Mouse (Mus musculus) embryonic stem cell, embryonic (primary cell): ENCODE data around the gene Sytl1.

ENCODE experiments used
- CTCF ChIA-PET, 4 experiments: fragments of 300-600 bp in 2 of 4; fragments of 350-600 bp in 2 of 4; sonication (Branson Sonifier 250); formaldehyde crosslinking; loops; one replicate each; lab custom pipeline; 2022; ENCODE audit warnings: inconsistent platforms in 2 of 4; lab: Charles Lee
- POLR2A ChIA-PET, 4 experiments: fragments of 300-600 bp in 2 of 4; fragments of 350-600 bp in 2 of 4; sonication (Branson Sonifier 250); formaldehyde crosslinking; loops; one replicate each; lab custom pipeline; 2022; ENCODE audit warnings: antibody characterized with exemption in 4 of 4, inconsistent platforms in 1 of 4; lab: Charles Lee

Sytl1 gene

GRCm38 (mm10) chr4:133292405-133292804 is 29.5 kb upstream of the Sytl1 start:
- POLR2A ChIA-PET: interaction anchor here in 3 of 4 experiments (0.5 to 3.6 kb wide), 28 partner anchors 7 to 496 kb away, joined by 3 to 19 read pairs (median 5); partner anchors contain the start of genes Tmem222 (in 2 of the 3), Wdtc1 (in 2 of the 3), Gpr3 (in 1 of the 3) and Slc9a1 (in 1 of the 3)
- CTCF ChIA-PET: interaction anchor here (0.6 to 2.9 kb wide), 20 partner anchors 9 to 473 kb away, joined by 3 to 17 read pairs (median 6); partner anchors contain the start of gene Tmem222 (in 1 of the 4)

- ChIA-PET POLR2A (interaction anchor here in 2 of 4 experiments (0.5 to 3.6 kb wide), 4 partner anchors 9 to 170 kb away, joined by 3 to 19 read pairs (median 4); no protein-coding TSS in a partner anchor), CTCF (interaction anchor here in 2 of 4 experiments (0.6 to 2.8 kb wide), 4 partner anchors 11 to 279 kb away, joined by 3 to 17 read pairs (median 4); no protein-coding TSS in a partner anchor)
Measured at GRCm38 (mm10) chr4:133291255-133291654, 28.3 kb upstream of the Sytl1 start.

GRCm38 (mm10) chr4:133286476-133287077 is 23.7 kb upstream of the Sytl1 start:
- POLR2A ChIA-PET: interaction anchor here (0.6 to 2.6 kb wide), 24 partner anchors 9 to 307 kb away, joined by 3 to 15 read pairs (median 4); partner anchors contain the start of genes Tmem222 (in 3 of the 4) and Wdtc1 (in 1 of the 4)
- CTCF ChIA-PET: interaction anchor here in 3 of 4 experiments (0.5 to 3.5 kb wide), 12 partner anchors 11 to 341 kb away, joined by 3 to 13 read pairs (median 5); no protein-coding TSS in a partner anchor

- ChIA-PET POLR2A (interaction anchor here (0.6 to 2.6 kb wide), 22 partner anchors 9 to 306 kb away, joined by 3 to 15 read pairs (median 4); partner anchors contain the start of genes Tmem222 (in 3 of the 4) and Wdtc1 (in 1 of the 4)), CTCF (interaction anchor here (0.5 to 3.5 kb wide), 16 partner anchors 9 to 500 kb away, joined by 3 to 13 read pairs (median 5); no protein-coding TSS in a partner anchor)
Measured at GRCm38 (mm10) chr4:133285950-133286349, 23.0 kb upstream of the Sytl1 start.

- ChIA-PET POLR2A (interaction anchor here in 3 of 4 experiments (0.5 to 2.6 kb wide), 19 partner anchors 8 to 264 kb away, joined by 3 to 15 read pairs (median 4); partner anchors contain the start of genes Tmem222 (in 2 of the 3) and Wdtc1 (in 2 of the 3)), CTCF (interaction anchor here in 3 of 4 experiments (0.5 to 3.5 kb wide), 12 partner anchors 9 to 340 kb away, joined by 3 to 13 read pairs (median 6); partner anchors contain the start of gene Slc9a1 (in 1 of the 3))
Measured at GRCm38 (mm10) chr4:133285299-133285698, 22.4 kb upstream of the Sytl1 start.

GRCm38 (mm10) chr4:133282656-133283055 is 19.7 kb upstream of the Sytl1 start:
- POLR2A ChIA-PET: interaction anchor here (0.6 to 3.4 kb wide), 21 partner anchors 10 to 263 kb away, joined by 3 to 19 read pairs (median 4); partner anchors contain the start of genes Nudc (in 1 of the 4), Tent5b (in 1 of the 4) and Wdtc1 (in 1 of the 4)
- CTCF ChIA-PET: interaction anchor here (0.6 to 3.5 kb wide), 17 partner anchors 10 to 337 kb away, joined by 3 to 21 read pairs (median 3); partner anchors contain the start of gene Slc9a1 (in 1 of the 4)

- ChIA-PET CTCF (interaction anchor here (0.6 to 3.5 kb wide), 21 partner anchors 11 to 1465 kb away, joined by 3 to 21 read pairs (median 3); partner anchors contain the start of gene Slc9a1 (in 1 of the 4)), POLR2A (interaction anchor here (0.6 to 3.4 kb wide), 28 partner anchors 9 to 529 kb away, joined by 3 to 19 read pairs (median 4); partner anchors contain the start of genes Nr0b2 (in 1 of the 4), Nudc (in 1 of the 4), Sytl1 (in 1 of the 4) and Tent5b (in 1 of the 4))
Measured at GRCm38 (mm10) chr4:133281951-133282481, 19.1 kb upstream of the Sytl1 start.

GRCm38 (mm10) chr4:133281513-133281912 is 18.6 kb upstream of the Sytl1 start:
- CTCF ChIA-PET: interaction anchor here (0.7 to 3.5 kb wide), 12 partner anchors 12 to 1465 kb away, joined by 3 to 21 read pairs (median 4); no protein-coding TSS in a partner anchor

GRCm38 (mm10) chr4:133278482-133278881 is 15.6 kb upstream of the Sytl1 start:
- ChIA-PET CTCF (interaction anchor here in 2 of 4 experiments (0.6 kb wide), 2 partner anchors 333 to 338 kb away, joined by 3 read pairs; no protein-coding TSS in a partner anchor), POLR2A (interaction anchor here in 3 of 4 experiments (0.6 to 2.1 kb wide), 5 partner anchors 14 to 75 kb away, joined by 3 to 7 read pairs (median 4); partner anchors contain the start of gene Wdtc1 (in 1 of the 3))

More at GRCm38 (mm10) chr4:133281513-133281912, 18.6 kb upstream of the Sytl1 start:
- POLR2A ChIA-PET: interaction anchor here in 3 of 4 experiments (0.7 to 3.4 kb wide), 13 partner anchors 11 to 272 kb away, joined by 3 to 19 read pairs (median 4); partner anchors contain the start of genes Nr0b2 (in 1 of the 3), Nudc (in 1 of the 3) and Sytl1 (in 1 of the 3)

- ChIA-PET CTCF (interaction anchor here (0.6 to 2.3 kb wide), 10 partner anchors 11 to 338 kb away, joined by 3 to 9 read pairs (median 3); no protein-coding TSS in a partner anchor), POLR2A (interaction anchor here in 3 of 4 experiments (0.6 to 4.3 kb wide), 38 partner anchors 8 to 337 kb away, joined by 3 to 29 read pairs (median 4); partner anchors contain the start of genes Sytl1 (in 2 of the 3), Wdtc1 (in 2 of the 3) and Slc9a1 (in 1 of the 3))
Measured at GRCm38 (mm10) chr4:133278067-133278466, 15.2 kb upstream of the Sytl1 start.

GRCm38 (mm10) chr4:133277104-133278026 is 14.5 kb upstream of the Sytl1 start, which contains the start of gene Tmem222:
Gene Tmem222 (minus strand): TSS chr4:133277792.
- POLR2A ChIA-PET: interaction anchor here in 3 of 4 experiments (0.6 to 4.3 kb wide), 49 partner anchors 8 to 337 kb away, joined by 3 to 29 read pairs (median 4); partner anchors contain the start of genes Sytl1 (in 2 of the 3), Wdtc1 (in 2 of the 3) and Slc9a1 (in 1 of the 3)
- CTCF ChIA-PET: interaction anchor here (0.6 to 2.3 kb wide), 11 partner anchors 12 to 145 kb away, joined by 3 to 9 read pairs (median 3); no protein-coding TSS in a partner anchor

GRCm38 (mm10) chr4:133270929-133271328 is 8.0 kb upstream of the Sytl1 start:
- CTCF ChIA-PET: interaction anchor here in 1 of 4 experiments (1.2 kb wide), 1 partner anchor 37 kb away, joined by 4 read pairs; no protein-coding TSS in a partner anchor

GRCm38 (mm10) chr4:133269596-133269995 is 6.7 kb upstream of the Sytl1 start:
- ChIA-PET CTCF (interaction anchor here in 1 of 4 experiments (1.0 kb wide), 1 partner anchor 29 kb away, joined by 3 read pairs; no protein-coding TSS in a partner anchor), POLR2A (interaction anchor here in 1 of 4 experiments (0.9 to 1.6 kb wide), 2 partner anchors 9 to 84 kb away, joined by 3 to 5 read pairs; partner anchors contain the start of gene Wdtc1)

More at GRCm38 (mm10) chr4:133270929-133271328, 8.0 kb upstream of the Sytl1 start:
- POLR2A ChIA-PET: interaction anchor here in 2 of 4 experiments (0.8 to 1.6 kb wide), 6 partner anchors 11 to 82 kb away, joined by 3 to 5 read pairs (median 3); partner anchors contain the start of gene Wdtc1 (in 2 of the 2)

GRCm38 (mm10) chr4:133268931-133269330 is 6.0 kb upstream of the Sytl1 start:
- CTCF ChIA-PET: no interaction called here
- POLR2A ChIA-PET: no interaction called here

GRCm38 (mm10) chr4:133266248-133266880 is 3.5 kb upstream of the Sytl1 start:
- CTCF ChIA-PET: interaction anchor here in 1 of 4 experiments (0.5 kb wide), 1 partner anchor 65 kb away, joined by 3 read pairs; no protein-coding TSS in a partner anchor
- POLR2A ChIA-PET: interaction anchor here in 2 of 4 experiments (1.0 to 3.5 kb wide), 10 partner anchors 9 to 86 kb away, joined by 3 to 29 read pairs (median 6); partner anchors contain the start of genes Map3k6 (in 1 of the 2) and Tmem222 (in 1 of the 2)
